Mouse (Mus musculus) kidney, postnatal 0 days (tissue): ENCODE data around the gene Gzme. TPM values are rescaled to one million over a fixed set of nuclear protein-coding genes. Genes with fewer than 3 reads are reported as not detected.
A peak's percentile ranks its signal among the peaks of the same experiment; 100 is the strongest.

Source experiments
- ATAC-seq: fragments of 200-750 bp; cut with Nextera tagmentation; replicated peaks from 2 replicates; pipeline ENCODE4 v1.8.0; 2017; ENCODE audit warnings: low read depth, moderate number of reproducible peaks, moderate TSS enrichment, moderate library complexity; ENCODE audit not compliant: low FRiP score
- DNase-seq: peaks from one replicate; pipeline ENCODE4 v3.0.0-alpha.2; 2016; ENCODE audit warnings: low spot score
- H3K27ac ChIP-seq: fragments of 300-500 bp; sonication (generic); 2 replicates; pipeline ENCODE4 v1.5.1; 2014; ENCODE audit warnings: mild to moderate bottlenecking
- H3K27me3 ChIP-seq: fragments of 300-500 bp; sonication (generic); 2 replicates; pipeline ENCODE4 v1.6.1; 2014; ENCODE audit warnings: low read length, mixed read lengths; ENCODE audit not compliant: insufficient read depth
- H3K36me3 ChIP-seq: fragments of 300-500 bp; sonication (generic); 2 replicates; pipeline ENCODE4 v1.6.1; 2014; ENCODE audit warnings: low read length, mixed read lengths; ENCODE audit not compliant: insufficient read depth
- H3K4me1 ChIP-seq: fragments of 300-500 bp; sonication (generic); replicated peaks from 2 replicates; pipeline ENCODE4 v1.6.1; 2014; ENCODE audit warnings: antibody characterized with exemption, low read length, mixed read lengths; ENCODE audit not compliant: insufficient read depth
- H3K4me2 ChIP-seq: fragments of 300-500 bp; sonication (generic); 2 replicates; pipeline ENCODE4 v1.6.1; 2014; ENCODE audit warnings: mild to moderate bottlenecking, low read length, moderate library complexity, mixed read lengths
- H3K4me3 ChIP-seq: fragments of 300-500 bp; sonication (generic); replicated peaks from 2 replicates; pipeline ENCODE4 v1.5.1; 2014; ENCODE audit warnings: low read depth, low read length
- H3K9ac ChIP-seq: fragments of 300-500 bp; sonication (generic); 2 replicates; pipeline ENCODE4 v1.6.1; 2014; ENCODE audit warnings: low read depth, low read length
- H3K9me3 ChIP-seq: fragments of 300-500 bp; sonication (generic); replicated peaks from 2 replicates; pipeline ENCODE4 v1.6.1; 2016; ENCODE audit warnings: low read length, inconsistent platforms, mixed read lengths
- CTCF ChIP-seq: IDR thresholded peaks from 2 replicates; pipeline ENCODE4 v1.5.1; 2016; ENCODE audit warnings: antibody characterized with exemption, low read depth, mild to moderate bottlenecking, moderate library complexity
- WGBS: fragments of 180-500 bp; shearing (Covaris S2); extraction: QIAGEN DNeasy Blood & Tissue Kit; methylation state at CpG from one replicate; pipeline ENCODE4 v1.1.7; 2014; 5-methylcytosine and 5-hydroxymethylcytosine counted together
- microRNA-seq: library from miRNA; unstranded; fragments of <30 nt; microRNA quantifications from one replicate; pipeline ENCODE4, GENCODE M21; 2016
- polyA plus RNA-seq: library from polyadenylated mRNA; unstranded; fragments of >200 nt; fragmentation: Nextera tagmentation; extraction: Ambion mirVana; gene quantifications from 2 replicates; pipeline ENCODE4 v1.2.1, GENCODE M21; 2015

The Gzme gene
- polyA plus RNA-seq, 1 experiment from 2014 or later, result not detected

DNA sequence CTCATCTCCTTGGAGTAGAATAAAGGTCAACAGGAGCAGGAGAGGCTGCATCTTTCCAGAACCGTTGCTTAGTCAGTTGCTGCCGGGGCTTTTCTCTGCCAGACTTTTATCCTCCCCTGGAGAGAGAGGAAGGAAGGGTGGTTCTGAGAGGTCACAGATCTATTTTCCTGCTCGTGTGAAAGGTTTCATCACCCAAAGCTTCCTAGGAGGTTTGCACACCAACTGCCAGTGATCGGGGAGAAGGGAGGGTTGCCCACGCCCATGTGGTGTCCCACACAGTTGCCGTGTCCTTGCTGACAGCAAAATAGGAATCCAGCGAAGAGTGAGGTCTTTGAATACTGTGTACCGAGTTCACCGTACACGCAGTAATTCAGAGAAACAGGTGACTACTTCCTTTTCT lies 18.0 kb downstream of the Gzme start, which contains the start of gene Ctsg:
Gene Ctsg, minus strand, starts transcription at position 189 of the 400 bp plus-strand sequence.
- H3K9ac ChIP-seq, result no peak within 1 kb of the TSS
- 61% methylated on average over 10 of the region's 10 CpGs for WGBS
- no peaks in the 10 kb centered on the region for H3K36me3 ChIP-seq
- H3K27me3 ChIP-seq, result no peaks in the 10 kb centered on the region
- H3K4me1 ChIP-seq, result no peaks in the 10 kb centered on the region
- no peak within 1 kb of the TSS for H3K27ac ChIP-seq
- DNase-seq, result no peak
- no peaks in the 10 kb centered on the region for H3K9me3 ChIP-seq
- no peak within 1 kb of the TSS for H3K4me2 ChIP-seq
- no peak for ATAC-seq
- no peak for TF ChIP-seq CTCF
- H3K4me3 ChIP-seq, result no peak within 1 kb of the TSS

DNA sequence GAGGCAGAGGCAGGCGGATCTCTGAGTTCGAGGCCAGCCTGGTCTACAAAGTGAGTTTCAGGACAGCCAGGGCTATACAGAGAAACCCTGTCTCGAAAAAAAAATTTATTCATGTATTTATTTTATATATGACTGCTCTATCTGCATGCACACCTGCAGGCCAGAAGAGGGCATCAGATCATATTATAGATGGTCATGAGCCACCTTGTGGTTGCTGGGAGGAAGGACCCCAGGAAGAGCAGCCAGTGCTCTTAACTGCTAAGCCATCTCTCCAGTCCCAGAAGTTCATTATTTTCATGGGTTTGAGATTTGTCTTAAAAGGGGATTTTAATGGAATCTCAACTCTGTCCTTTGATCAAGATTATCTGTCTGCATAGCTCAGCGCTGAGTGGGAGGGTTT lies 21.5 kb downstream of the Gzme start:
- H3K4me2 ChIP-seq, result no peak overlapping the region
- DNase-seq (peak; percentile 27), ATAC-seq (no peak)
- H3K27me3 ChIP-seq, result no peaks in the 10 kb centered on the region
- no peak overlapping the region for H3K4me3 ChIP-seq
- H3K4me1 ChIP-seq, result no peaks in the 10 kb centered on the region
- peak; percentile 76 for TF ChIP-seq CTCF
- no peak overlapping the region for H3K27ac ChIP-seq
- WGBS, result 82% methylated on average over 4 of the region's 4 CpGs
- H3K9me3 ChIP-seq, result no peaks in the 10 kb centered on the region
- H3K36me3 ChIP-seq, result no peaks in the 10 kb centered on the region
- no peak overlapping the region for H3K9ac ChIP-seq

DNA sequence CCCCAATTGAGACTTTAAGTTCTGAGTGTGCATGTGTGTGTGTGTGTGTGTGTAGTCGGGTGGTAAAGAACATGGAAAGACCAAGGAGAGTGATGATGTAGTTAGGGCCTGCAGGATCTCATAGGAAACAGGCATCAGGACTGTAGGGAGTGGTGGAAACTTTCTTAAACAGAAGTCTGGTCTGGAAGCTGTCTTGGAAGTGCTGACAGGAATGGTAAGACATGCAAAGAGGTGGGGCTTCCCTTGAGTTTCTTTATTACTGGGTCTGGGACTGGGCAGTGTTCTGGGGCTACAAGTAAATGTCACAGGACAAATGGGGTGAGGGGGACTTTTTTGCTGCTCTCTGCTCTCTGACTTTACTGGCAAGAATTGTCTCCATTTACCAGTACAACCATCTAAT lies 22.8 kb downstream of the Gzme start:
- H3K4me1 ChIP-seq, result no peaks in the 10 kb centered on the region
- H3K4me3 ChIP-seq, result no peak overlapping the region
- ATAC-seq (no peak), DNase-seq (no peak)
- H3K9me3 ChIP-seq, result no peaks in the 10 kb centered on the region
- H3K27me3 ChIP-seq, result no peaks in the 10 kb centered on the region
- no peak overlapping the region for H3K4me2 ChIP-seq
- no peak overlapping the region for H3K27ac ChIP-seq
- no peak overlapping the region for H3K9ac ChIP-seq
- no peak for TF ChIP-seq CTCF
- WGBS, result 78% methylated on average over 1 of the region's 1 CpGs
- no peaks in the 10 kb centered on the region for H3K36me3 ChIP-seq

DNA sequence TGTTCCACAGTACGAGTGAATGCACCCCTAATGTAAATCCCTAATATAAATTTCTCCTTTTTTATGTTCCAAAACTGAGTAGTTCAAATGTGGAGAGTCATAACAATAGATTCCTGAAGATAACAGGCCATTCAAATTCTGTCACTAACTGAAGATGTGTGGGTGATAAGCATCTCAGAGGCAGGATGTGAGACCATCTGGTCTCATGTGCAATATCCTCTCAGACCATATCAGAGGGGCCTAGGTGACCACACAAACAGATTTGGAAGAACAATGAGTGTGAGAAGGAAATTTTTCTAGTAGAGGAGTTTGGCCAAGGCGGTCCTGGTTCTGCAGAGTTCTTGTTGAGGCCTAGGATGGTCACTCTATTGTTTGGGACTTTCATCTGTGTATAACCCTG lies 27.1 kb downstream of the Gzme start:
- Histone ChIP-seq H3K27ac (no peak overlapping the region), H3K4me1 (no peaks in the 10 kb centered on the region), H3K4me2 (no peak overlapping the region), H3K9me3 (no peaks in the 10 kb centered on the region), H3K9ac (no peak overlapping the region), H3K4me3 (no peak overlapping the region), H3K36me3 (no peaks in the 10 kb centered on the region), H3K27me3 (no peaks in the 10 kb centered on the region)
- no peak for TF ChIP-seq CTCF
- ATAC-seq (no peak), DNase-seq (no peak)
- 72% methylated on average over 2 of the region's 2 CpGs for WGBS

DNA sequence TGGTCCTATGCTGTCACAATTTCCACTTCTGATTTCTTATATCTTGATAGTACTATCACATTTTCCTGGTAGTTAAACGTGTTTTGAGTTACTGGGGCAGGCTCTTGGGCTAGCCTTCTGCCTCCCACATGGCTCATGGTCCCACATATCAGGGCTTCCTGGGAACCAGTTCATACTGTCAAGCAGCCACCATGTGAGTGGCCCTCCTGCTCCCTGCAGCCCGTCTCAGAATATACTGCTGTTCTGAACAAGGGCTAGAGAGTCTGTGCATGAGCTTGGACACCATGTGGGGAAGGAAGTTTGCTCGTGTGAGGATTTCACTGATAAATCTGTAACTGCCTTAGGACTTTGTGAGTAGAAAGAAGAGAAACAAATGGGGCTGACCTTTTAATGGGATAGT lies 33.7 kb downstream of the Gzme start:
- DNase-seq (no peak), ATAC-seq (no peak)
- Histone ChIP-seq H3K27ac (no peak overlapping the region), H3K4me2 (no peak overlapping the region), H3K36me3 (no peaks in the 10 kb centered on the region), H3K27me3 (no peaks in the 10 kb centered on the region), H3K9me3 (no peaks in the 10 kb centered on the region), H3K4me3 (no peak overlapping the region), H3K9ac (no peak overlapping the region), H3K4me1 (no peaks in the 10 kb centered on the region)
- no peak for TF ChIP-seq CTCF
- WGBS, result 76% methylated on average over 3 of the region's 3 CpGs

DNA sequence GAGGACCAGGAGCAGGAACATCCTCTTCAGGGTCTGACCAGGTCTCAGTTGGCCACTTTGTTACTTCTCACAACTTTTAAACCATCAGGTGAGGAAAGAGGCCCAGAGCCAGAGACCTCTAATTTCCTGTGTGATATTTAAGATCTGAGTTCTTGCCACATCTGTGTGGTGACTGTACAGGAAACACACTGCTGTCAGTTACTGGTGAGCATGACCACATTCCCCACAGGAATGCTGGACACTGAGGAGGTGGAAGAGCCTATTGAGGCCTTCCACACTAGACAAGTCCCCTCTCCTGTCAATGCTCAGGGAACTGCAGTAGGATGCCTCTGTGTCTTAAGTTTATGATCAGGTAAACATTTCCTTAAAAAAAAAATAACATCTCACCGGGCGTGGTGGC lies 35.3 kb downstream of the Gzme start, which contains the start of gene Mcpt8:
Gene Mcpt8, minus strand, starts transcription at position 107 of the 400 bp plus-strand sequence.
- no peaks in the 10 kb centered on the region for H3K36me3 ChIP-seq
- no peak within 1 kb of the TSS for H3K4me3 ChIP-seq
- no peak within 1 kb of the TSS for H3K4me2 ChIP-seq
- no peaks in the 10 kb centered on the region for H3K9me3 ChIP-seq
- no peak within 1 kb of the TSS for H3K27ac ChIP-seq
- TF ChIP-seq CTCF, result no peak
- WGBS, result 92% methylated on average over 2 of the region's 2 CpGs
- no peak for DNase-seq
- H3K4me1 ChIP-seq, result no peaks in the 10 kb centered on the region
- H3K27me3 ChIP-seq, result no peaks in the 10 kb centered on the region
- ATAC-seq, result no peak
- H3K9ac ChIP-seq, result no peak within 1 kb of the TSS

DNA sequence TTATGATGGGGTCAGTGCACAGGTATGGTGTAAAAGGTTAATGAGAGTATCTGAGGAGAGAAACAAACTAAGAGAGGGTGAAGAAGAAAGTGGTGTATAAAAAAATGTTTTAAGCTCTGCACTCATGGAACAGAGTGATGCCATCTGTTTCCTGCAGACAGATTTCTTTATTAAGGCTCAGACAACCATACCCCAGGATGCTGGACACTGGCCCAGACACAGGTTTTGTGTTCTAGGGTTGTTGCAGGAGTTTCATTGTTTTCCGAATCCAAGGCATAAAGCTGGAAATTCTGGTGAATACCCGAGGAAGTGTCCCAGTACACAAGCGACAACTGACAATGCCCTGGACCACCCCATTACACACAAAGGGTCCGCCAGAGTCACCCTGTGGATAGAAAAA lies 38.4 kb downstream of the Gzme start:
- TF ChIP-seq CTCF, result no peak
- Histone ChIP-seq H3K9ac (no peak overlapping the region), H3K4me2 (no peak overlapping the region), H3K27ac (no peak overlapping the region), H3K4me3 (no peak overlapping the region), H3K4me1 (no peaks in the 10 kb centered on the region), H3K27me3 (no peaks in the 10 kb centered on the region), H3K9me3 (no peaks in the 10 kb centered on the region), H3K36me3 (no peaks in the 10 kb centered on the region)
- WGBS, result 94% methylated on average over 4 of the region's 4 CpGs
- ATAC-seq, result no peak
- DNase-seq, result no peak

Small RNA genes lying within 50 kb of the gene (microRNA-seq; reads per million reads assigned to microRNA genes)
- not detected for gene Mir6949

Other genes with a start within 250 kb of the Gzme start
- 0.20 and 0.28 TPM in 2 replicates for gene Cbln3, start 236.2 kb downstream of the Gzme start, polyA plus RNA-seq
- 8.1 and 9.8 TPM in 2 replicates for gene Khnyn, start 235.7 kb downstream of the Gzme start, polyA plus RNA-seq
- 85.3 and 86.0 TPM in 2 replicates for gene Sdr39u1, start 220.3 kb downstream of the Gzme start, polyA plus RNA-seq
- gene Cma1, start 175.9 kb downstream of the Gzme start, polyA plus RNA-seq, result 1.8 and 5.8 TPM in 2 replicates
- not detected in 2 replicates for gene Cma2, start 169.6 kb downstream of the Gzme start, polyA plus RNA-seq
- gene Mcpt1, start 102.7 kb downstream of the Gzme start, polyA plus RNA-seq, result not detected in 2 replicates
- gene Mcpt9, start 90.1 kb downstream of the Gzme start, polyA plus RNA-seq, result not detected in 2 replicates
- gene Mcpt2, start 78.6 kb downstream of the Gzme start, polyA plus RNA-seq, result not detected in 2 replicates
- gene Mcpt4, start 58.3 kb downstream of the Gzme start, polyA plus RNA-seq, result 0.24 TPM in 1 of 2 replicates, not detected in the other
- 0.14 TPM in 1 of 2 replicates, not detected in the other for gene Mcpt8, start 35.4 kb downstream of the Gzme start, polyA plus RNA-seq
- not detected in 2 replicates for gene Ctsg, start 18.1 kb downstream of the Gzme start, polyA plus RNA-seq
- not detected in 2 replicates for gene Gzmd, start 12.0 kb upstream of the Gzme start, polyA plus RNA-seq
- not detected in 2 replicates for gene Gzmg, start 39.0 kb upstream of the Gzme start, polyA plus RNA-seq
- not detected in 2 replicates for gene Gzmn, start 54.0 kb upstream of the Gzme start, polyA plus RNA-seq
- gene Gzmf, start 90.8 kb upstream of the Gzme start, polyA plus RNA-seq, result not detected in 2 replicates
- not detected in 2 replicates for gene Gzmc, start 114.0 kb upstream of the Gzme start, polyA plus RNA-seq
- gene Gzmb, start 141.6 kb upstream of the Gzme start, polyA plus RNA-seq, result 0.09 TPM in 1 of 2 replicates, not detected in the other
- 19.9 and 23.4 TPM in 2 replicates for gene Atp12a, start 244.4 kb upstream of the Gzme start, polyA plus RNA-seq